Mouse (Mus musculus) kidney, postnatal 14 days (tissue): ENCODE results near the gene Setd7.

ENCODE experiments used
- DNase-seq: peaks from one replicate; pipeline ENCODE4 v3.0.0; 2022; ENCODE audit warnings: mixed read lengths

The Setd7 gene

GRCm38 (mm10) chr3:51511983-51512382 is 48.7 kb downstream of the Setd7 start:
- no peak for DNase-seq

DNA sequence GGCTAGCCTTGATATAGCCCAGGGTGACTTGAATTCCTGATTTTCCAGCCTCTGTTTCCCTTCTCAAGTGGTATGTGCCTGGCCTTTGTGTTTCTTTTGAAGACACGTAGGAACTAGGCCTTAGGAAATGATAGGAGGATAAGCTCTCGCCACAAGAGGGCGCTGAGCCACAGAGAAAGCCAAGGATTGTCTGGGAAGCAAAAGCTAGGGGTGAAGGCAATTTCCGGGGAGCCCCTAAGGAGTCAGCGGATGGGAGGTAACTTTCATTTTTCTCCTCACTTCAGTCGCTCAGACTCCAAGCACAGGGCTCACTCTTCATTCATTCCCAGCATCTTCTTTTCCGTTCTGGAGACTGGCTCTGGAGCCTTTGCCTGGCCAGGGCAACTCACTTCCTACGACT is 49.8 kb downstream of the Setd7 start:
- DNase-seq: peak; percentile 82

DNA sequence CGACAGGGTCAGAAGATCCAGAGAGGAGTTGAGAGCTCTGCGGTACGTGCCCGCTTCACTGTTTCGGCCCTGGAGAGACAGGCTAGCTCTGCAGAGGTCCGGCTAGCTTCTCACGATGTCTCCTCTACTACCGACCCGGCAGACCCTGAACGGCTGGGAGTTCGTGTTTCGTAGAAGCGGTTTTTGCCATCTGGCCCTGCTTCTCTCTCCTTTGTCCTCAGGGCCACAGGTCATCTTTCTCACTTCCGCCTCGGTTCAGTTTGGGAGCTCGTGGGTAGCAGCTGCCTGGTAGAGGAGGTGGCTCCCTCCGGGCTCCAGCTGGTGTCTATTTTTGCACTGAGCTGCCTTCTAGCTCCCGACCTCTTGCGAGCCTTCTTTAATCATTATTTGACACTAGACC is 55.2 kb downstream of the Setd7 start:
- peak; percentile 21 for DNase-seq

DNA sequence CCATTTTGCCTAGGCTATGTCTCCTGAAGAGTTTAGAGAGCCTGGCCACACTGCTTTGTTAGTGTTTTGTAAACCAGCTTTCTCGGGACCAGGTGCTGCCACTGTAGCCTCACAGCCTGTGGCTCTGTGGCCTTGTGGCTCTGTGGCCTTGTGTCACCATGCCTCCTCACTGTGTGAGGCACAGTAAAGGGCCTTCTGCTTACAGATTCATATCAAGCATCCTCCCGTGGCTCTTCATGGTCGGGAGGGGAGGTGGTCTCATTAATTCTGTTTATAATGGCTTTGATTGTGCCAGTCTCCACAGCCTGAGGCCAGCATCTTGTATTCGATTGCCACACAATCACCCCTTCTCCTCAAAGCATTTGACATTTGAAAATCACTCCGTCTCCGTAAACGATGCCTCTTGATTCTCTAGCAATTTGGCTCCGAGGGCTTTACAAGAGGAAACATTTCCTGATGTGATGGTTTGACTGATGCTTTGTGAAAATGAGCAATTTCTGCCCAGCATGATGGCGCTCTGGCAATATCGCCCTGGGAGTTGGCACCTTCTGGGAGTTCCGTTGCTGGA is 56.2 kb downstream of the Setd7 start:
- no peak for DNase-seq

GRCm38 (mm10) chr3:51499876-51500275 is 60.8 kb downstream of the Setd7 start:
- no peak for DNase-seq

GRCm38 (mm10) chr3:51498659-51499058 is 62.0 kb downstream of the Setd7 start:
- DNase-seq: no peak

DNA sequence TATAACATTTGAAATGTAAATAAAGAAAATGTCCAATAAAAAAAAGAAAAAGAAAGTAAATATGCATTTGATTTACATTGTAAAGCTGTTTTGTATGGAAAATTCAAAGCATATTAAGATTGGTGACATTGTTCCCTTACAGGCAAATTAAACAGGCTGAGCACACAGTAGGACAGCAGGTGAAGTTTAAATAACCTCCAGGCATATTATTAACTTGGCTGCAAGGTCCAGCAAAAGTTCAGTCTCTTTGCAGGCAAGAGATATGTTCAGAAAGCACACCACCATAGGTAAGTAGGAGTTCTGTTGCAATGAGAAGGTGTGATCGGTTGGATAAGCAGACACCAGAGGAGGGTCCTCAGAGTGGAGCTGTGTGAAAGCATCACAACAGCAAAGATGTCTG is 62.7 kb downstream of the Setd7 start:
- no peak for DNase-seq

- no peak for DNase-seq
Observed at GRCm38 (mm10) chr3:51495646-51496045, 65.0 kb downstream of the Setd7 start.

GRCm38 (mm10) chr3:51494466-51494865 is 66.2 kb downstream of the Setd7 start:
- DNase-seq: no peak

DNA sequence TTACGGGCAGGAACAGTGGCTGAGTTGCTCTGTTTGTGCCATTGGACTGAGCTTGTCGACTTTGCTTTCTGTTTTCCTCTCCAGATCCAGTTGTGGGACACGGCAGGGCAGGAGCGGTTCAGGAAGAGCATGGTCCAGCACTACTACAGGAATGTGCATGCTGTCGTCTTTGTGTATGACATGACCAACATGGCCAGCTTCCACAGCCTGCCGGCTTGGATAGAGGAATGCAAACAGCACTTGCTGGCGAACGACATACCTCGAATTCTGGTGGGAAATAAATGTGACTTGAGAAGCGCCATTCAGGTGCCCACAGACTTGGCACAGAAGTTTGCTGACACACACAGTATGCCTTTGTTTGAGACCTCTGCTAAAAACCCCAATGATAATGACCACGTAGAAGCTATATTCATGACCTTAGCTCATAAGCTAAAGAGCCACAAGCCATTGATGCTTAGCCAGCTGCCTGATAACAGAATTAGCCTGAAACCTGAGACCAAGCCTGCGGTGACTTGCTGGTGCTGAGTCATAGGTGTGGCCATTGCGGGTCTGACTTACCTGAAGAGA is 67.3 kb downstream of the Setd7 start:
- no peak for DNase-seq

DNA sequence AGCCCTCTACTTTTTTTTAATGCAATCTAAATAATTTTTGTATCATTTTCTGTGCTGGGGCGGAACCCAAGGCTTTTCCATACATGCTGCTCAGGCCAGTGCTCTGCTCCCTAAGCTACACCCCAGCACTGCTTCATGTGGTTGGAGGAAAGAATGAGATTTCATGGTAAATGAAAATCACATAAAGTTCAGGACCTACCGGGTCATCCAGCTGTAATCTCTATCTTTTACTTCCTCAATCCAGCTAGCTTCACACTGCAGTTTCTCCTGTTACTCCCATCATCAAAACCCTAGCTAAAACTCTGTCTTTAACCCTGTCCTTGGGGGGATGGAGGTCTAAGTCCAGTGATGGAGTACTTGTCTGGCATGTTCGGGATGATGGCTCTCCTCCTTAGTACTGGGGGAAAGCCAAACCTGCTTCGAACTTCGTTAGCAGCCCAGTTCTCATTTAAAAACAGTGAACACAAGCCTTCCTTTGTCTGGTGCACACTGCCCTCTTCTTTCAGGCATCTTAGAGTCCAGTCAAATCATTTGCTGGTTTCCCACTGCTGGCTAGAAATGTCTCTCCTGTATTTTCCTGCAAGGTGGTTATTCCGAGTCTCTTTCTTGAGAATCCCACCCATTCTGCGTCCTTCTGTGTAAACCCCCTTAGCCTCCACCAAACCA is 70.5 kb downstream of the Setd7 start:
- DNase-seq: no peak

GRCm38 (mm10) chr3:51486491-51487195 is 74.0 kb downstream of the Setd7 start:
- DNase-seq: no peak

DNA sequence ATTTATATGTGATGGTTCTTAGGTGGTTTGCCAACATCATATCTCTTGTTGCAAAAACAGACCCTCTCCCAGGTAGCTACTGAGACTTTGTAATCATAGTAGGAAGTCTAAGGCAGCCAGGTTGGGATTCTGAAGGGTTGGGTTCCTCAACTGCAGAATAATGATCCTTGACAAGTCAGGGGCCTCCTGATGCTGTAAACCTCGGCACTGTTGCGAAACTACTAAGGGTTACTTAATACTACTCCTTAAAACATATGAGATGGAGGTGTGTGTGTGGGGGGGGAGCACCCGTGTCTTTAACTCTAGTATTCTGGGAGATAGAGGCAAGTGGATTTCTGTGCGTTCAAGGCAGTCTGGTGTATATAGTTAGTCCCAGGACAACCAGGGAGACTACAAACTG is 75.3 kb downstream of the Setd7 start:
- DNase-seq: no peak

GRCm38 (mm10) chr3:51484370-51484769 is 76.3 kb downstream of the Setd7 start:
- no peak for DNase-seq

DNA sequence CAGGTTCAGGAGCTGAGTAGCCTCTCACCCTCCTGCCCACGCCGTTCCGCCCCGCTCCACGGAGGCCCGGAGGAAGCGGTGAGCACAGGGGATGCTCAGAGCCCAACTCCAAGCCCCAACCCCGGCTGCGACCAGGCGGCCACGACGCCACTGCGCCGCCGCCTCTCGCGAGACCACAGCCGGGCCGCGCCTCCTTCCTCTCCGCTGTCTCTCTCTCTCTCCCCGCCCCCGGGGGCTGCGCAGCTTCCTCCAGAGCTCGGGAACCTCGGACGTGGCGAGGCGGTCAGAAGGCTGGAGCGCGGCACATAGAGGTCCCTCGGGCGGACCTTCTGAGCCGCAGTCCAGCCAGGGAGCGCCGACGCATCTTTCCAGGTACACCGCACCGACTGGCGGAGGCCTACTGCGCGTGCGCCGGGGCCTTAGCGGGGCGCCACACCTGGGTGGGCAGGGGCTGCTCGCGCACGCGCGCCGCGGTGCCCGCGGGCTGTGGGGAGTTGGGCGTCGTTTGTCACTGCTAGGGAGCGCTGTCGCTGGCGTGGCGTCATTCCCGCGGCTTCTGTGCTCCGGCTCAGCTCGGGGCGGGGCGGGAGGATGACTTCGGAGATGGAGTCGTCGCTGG is 76.8 kb downstream of the Setd7 start, which contains the start of gene Rab33b:
TSS of gene Rab33b (plus strand) at position 180 of the 619 bp plus-strand sequence.
- peak; percentile 98 for DNase-seq

DNA sequence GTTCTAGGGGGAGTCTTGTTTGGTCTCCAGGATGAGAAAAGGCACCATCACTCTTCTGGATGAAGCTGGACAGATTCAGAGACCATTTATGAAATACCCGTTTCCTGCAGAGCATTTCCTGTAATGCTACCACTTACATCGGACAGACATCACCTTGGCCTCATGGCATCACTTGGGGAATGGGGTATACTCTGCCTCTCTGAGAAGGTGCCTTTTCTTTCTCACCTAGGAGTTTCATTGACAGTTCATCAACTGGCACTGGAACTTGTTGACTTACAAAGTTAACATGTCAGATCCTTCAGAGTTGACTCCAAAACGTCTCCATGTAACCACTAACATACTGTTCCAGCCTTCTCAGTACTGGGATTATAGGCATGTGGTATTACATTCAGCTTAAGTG is 77.9 kb downstream of the Setd7 start:
- no peak for DNase-seq

DNA sequence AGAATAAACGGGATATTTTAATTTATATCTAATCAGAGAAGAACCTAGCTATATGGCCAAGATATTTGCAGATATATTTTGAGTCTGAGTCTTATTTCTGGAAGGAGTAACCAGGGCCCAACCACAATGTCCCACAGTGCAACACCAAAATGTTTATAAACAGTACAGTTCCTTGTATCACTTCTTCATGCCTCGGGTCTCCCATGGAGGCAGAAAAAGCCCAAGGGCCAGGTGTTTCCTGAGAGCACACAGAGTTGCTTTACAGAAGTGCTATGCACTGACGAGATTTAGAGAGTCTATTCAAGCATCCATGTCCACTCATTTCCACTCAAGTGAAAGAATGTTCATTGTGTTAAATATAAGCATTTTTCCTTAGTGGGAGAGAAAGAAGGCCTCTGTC is 78.8 kb downstream of the Setd7 start:
- no peak for DNase-seq

DNA sequence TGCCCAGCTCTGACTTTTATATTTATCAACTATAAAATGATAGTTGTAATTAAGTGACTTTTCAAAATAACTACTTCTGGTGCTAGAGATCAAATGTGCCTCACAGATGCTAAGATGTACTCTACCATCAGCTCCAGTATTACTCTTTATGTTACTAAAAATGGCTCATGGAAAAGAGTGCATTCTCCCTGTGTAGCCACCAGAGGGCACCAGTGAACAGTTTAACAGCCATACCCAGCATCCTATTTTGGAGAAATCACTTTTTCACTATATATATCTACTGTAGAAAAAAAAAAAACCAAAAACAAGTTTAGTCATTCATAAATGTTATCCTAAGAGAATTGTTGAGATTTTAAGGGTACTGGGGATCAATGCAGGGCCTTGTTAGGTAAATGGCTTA is 79.6 kb downstream of the Setd7 start:
- DNase-seq: peak; percentile 56

DNA sequence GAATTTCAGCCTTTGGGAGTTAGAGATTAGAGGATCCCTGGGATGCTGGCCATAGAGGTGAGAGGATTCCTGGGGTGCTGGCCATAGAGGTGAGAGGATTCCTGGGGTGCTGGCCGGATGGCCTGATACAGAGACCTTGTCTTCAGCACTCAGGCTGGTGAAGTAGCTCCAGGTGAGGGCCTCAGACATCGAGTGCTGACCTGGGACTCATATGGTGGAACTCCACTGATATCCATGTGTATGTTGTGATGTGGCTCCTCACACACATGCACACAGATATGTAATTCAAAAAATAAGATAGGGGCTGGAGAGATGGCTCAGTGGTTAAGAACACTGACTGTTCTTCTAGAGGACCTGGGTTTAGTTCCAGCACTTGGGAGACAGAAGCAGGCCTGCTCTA is 80.8 kb downstream of the Setd7 start:
- DNase-seq: no peak

- no peak for DNase-seq
Observed at GRCm38 (mm10) chr3:51475706-51476105, 85.0 kb downstream of the Setd7 start.

DNA sequence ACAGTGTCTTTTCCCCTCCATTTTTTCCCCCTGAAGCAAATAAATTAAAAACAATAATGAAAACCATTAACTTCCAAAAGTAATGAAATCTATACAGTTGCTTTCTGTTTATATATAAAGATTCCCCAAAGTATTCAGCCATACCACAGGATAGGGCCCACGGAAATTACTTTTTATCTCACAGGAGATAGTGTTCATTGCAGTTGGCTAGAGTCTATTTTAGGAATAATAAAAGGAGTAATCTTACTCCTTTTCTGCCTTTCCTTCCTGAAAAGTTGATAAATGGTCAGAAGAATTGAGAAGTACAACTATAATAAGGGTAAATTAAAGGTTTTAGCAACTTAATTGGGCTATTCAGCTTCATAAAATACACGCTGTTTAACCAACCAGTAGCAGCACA is 92.1 kb downstream of the Setd7 start:
- no peak for DNase-seq
